Mouse (Mus musculus): ENCODE data around the gene Tub.

DNA sequence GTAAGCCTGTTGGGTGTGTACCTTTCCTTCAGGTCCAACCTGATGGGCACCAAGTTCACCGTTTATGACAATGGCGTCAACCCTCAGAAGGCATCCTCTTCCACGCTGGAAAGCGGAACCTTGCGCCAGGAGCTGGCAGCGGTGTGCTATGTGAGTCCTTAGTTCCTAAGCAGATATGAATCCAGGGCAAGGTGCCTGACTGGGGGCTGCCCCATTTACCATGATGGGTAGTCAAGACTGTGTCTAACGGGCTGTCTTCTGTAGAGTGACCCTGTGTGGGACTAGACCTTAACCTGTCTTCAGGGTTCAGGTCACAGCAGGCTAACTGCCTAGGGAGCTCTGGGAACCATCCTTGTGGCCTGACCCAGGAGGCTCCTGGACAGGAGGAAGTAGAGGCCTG, 77.6 kb downstream of the Tub start:
- TF ChIP-seq CTCF (IDR thresholded peaks at IDR 0.05; ENCODE audit: extremely low read depth, insufficient read depth, insufficient read length, insufficient replicate concordance) (no peak), POLR2A (IDR thresholded peaks at IDR 0.05; ENCODE audit: low read depth, low read length) (no peak)

Measured in spleen, adult 2 months (tissue).